Mouse (Mus musculus) forebrain, embryonic 10.5 days (tissue): Measurements from ENCODE around the gene Eml2. TPM values are rescaled to one million over a fixed set of nuclear protein-coding genes. Genes with fewer than 3 reads are reported as not detected.

Experiments used
- DNase-seq: peaks from one replicate; pipeline ENCODE4 v3.0.0-alpha.2; 2017; ENCODE audit warnings: low spot score; ENCODE audit errors: extremely low spot score
- H3K27ac ChIP-seq: fragments of 300-500 bp; sonication (generic); 2 replicates; pipeline ENCODE4 v1.5.1; 2016; ENCODE audit warnings: mild to moderate bottlenecking
- H3K27me3 ChIP-seq: fragments of 300-500 bp; sonication (generic); 2 replicates; pipeline ENCODE4 v1.6.1; 2016; ENCODE audit warnings: mild to moderate bottlenecking; ENCODE audit not compliant: poor library complexity, severe bottlenecking
- H3K36me3 ChIP-seq: fragments of 300-500 bp; sonication (generic); replicated peaks from 2 replicates; pipeline ENCODE4 v1.6.1; 2016; ENCODE audit warnings: mild to moderate bottlenecking, moderate library complexity
- H3K4me1 ChIP-seq: fragments of 300-500 bp; sonication (generic); 2 replicates; pipeline ENCODE4 v1.6.1; 2016
- H3K4me3 ChIP-seq: fragments of 300-500 bp; sonication (generic); 2 replicates; pipeline ENCODE4 v1.5.1; 2016; ENCODE audit warnings: mild to moderate bottlenecking, moderate library complexity
- H3K9me3 ChIP-seq: fragments of 300-500 bp; sonication (generic); 2 replicates; pipeline ENCODE4 v1.6.1; 2016; ENCODE audit warnings: mild to moderate bottlenecking, moderate library complexity
- WGBS: fragments of 180-500 bp; shearing (Covaris S2); methylation state at CpG from one replicate; pipeline ENCODE4 v1.1.7; 2016; 5-methylcytosine and 5-hydroxymethylcytosine counted together
- polyA plus RNA-seq: library from polyadenylated mRNA; unstranded; fragments of >200 nt; fragmentation: Nextera tagmentation; extraction: Ambion mirVana; gene quantifications from 2 replicates; pipeline ENCODE4 v1.2.1, GENCODE M21; 2016

The Eml2 gene
- polyA plus RNA-seq, 1 experiment from 2014 or later, result 6.4 TPM

DNA sequence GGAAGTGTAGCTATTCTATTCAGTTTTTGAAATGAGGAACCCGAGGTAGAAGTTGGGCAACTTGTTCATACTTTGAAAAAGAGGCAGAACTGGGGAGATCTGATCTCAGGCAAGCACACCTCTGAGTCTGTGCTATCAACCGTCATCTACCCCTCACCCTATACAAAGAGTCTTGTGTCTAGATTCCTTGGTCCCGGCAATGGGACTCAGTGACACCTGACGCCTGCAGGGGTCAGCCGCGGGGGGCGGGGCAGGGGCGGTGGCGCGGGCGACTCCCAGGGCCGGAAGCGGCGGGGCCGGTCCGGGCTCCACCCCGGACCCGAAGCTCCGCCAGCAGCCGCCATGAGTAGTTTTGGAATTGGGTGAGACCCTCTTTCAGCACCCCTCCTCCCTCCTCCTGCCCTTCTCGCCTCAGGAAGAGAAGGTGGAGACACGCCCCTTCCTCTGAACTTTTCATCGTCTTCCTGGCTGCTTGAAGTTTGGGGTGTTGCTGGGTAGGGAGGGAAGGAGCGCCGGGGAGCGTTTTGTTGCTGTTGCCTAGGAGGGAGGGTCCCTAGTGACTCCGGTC is 4.7 kb downstream of the Eml2 start:
- WGBS, result under 1% methylated on average over 27 of the region's 27 CpGs
- H3K4me1 ChIP-seq, result peaks cover 65% of the 10 kb centered on the region
- peaks cover 51% of the 10 kb centered on the region for H3K27me3 ChIP-seq
- H3K27ac ChIP-seq, result peak overlapping the region; percentile 77
- peaks cover 17% of the 10 kb centered on the region for H3K36me3 ChIP-seq
- no peaks in the 10 kb centered on the region for H3K9me3 ChIP-seq
- peak; percentile 62 for DNase-seq
- H3K4me3 ChIP-seq, result peak overlapping the region; percentile 62

DNA sequence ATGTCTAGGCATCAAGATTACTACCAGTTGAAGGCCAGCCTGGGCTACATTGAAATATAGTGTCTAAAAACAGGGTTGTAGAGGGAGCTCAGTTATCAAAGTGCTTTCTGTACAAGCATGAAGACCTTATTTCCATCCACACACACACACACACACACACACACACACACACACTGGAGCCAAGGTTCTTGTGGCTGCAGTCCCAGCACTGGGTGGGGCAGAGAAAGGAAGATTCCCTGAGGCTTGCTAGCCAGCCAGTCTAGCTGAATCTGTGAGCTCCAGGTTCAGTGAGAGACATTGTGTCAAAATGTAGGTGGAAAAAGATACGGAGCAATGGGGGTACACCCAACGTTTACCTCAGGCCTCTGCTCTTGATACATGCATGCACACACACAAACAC is 8.0 kb downstream of the Eml2 start:
- Histone ChIP-seq H3K27me3 (peaks cover 18% of the 10 kb centered on the region), H3K4me3 (no peak overlapping the region), H3K27ac (peak overlapping the region; percentile 70; the same call in 1 of the 2 replicates), H3K36me3 (peaks cover 40% of the 10 kb centered on the region), H3K9me3 (no peaks in the 10 kb centered on the region), H3K4me1 (peaks cover 41% of the 10 kb centered on the region)
- no peak for DNase-seq
- WGBS, result 90% methylated on average over 2 of the region's 2 CpGs

DNA sequence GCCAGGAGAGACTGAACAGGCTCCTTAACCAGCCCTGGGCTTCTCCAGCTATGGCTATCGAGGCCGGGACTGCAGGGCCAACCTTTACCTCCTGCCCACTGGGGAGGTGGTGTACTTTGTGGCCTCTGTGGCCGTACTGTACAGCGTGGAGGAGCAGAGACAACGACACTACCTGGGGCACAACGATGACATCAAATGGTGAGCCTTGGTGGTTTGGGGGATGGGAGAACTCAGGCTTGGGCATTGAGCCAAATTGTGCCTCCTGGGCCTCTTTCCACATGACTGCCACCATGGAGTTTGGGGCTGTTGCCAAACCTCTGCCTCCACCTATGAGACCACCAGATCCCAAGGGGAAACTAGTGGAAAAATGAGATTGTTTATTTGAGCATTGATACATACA is 8.5 kb downstream of the Eml2 start:
- no peaks in the 10 kb centered on the region for H3K9me3 ChIP-seq
- H3K27ac ChIP-seq, result peak overlapping the region; percentile 70; the same call in 1 of the 2 replicates
- H3K27me3 ChIP-seq, result peaks cover 13% of the 10 kb centered on the region
- 89% methylated on average over 6 of the region's 6 CpGs for WGBS
- peaks cover 36% of the 10 kb centered on the region for H3K4me1 ChIP-seq
- H3K4me3 ChIP-seq, result 0 out of 2 replicates have a peak overlapping the region, but pooled peaks have one; percentile 5
- peaks cover 41% of the 10 kb centered on the region for H3K36me3 ChIP-seq
- DNase-seq, result no peak

DNA sequence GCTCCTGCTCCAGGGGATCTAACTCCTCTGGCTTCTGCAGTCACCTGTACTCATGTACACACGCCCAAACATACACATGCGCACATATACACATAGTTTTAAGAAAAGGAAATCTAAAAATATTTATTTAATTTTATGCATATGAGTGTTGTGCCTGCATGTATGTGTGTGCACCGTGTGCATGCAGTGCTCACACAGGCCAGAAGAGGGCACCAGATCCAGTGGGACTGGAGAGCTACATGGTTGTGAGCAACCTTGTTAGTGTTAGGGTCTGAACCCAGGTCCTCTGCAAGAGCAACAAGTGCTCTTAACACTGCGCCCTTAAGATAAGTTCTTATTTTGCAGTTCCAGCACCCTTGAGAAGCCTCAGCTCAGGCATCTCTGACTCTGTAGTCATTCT is 18.5 kb downstream of the Eml2 start:
- Histone ChIP-seq H3K36me3 (peaks cover 81% of the 10 kb centered on the region), H3K27me3 (no peaks in the 10 kb centered on the region)

DNA sequence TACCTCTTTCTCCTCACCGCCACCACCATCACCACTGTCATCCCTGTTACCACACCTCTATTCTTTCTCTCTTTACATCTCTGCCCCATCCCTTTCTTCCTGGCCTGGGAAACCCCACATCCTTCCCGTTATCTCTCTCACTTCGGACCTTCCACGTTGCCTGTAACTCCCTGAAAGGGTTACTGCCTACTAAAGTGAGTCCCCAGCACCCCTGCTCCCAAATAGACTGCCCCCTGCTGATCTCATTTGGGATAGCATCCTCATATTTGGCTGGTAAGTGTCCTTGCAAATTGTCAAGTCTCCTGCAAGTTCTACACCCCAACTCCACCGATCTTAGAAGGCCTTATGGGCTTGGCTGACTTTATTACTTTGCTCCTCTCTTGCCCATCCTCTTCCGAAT is 20.5 kb downstream of the Eml2 start:
- 0 out of 2 replicates have a peak, but pooled peaks cover 2% of the 10 kb centered on the region for H3K4me1 ChIP-seq
- no peaks in the 10 kb centered on the region for H3K27me3 ChIP-seq
- peaks cover 80% of the 10 kb centered on the region for H3K36me3 ChIP-seq
- DNase-seq, result no peak
- no peak overlapping the region for H3K4me3 ChIP-seq
- WGBS, result 67% methylated on average over 6 of the region's 6 CpGs
- H3K9me3 ChIP-seq, result peaks cover 6% of the 10 kb centered on the region; the same call in 1 of the 2 replicates
- no peak overlapping the region for H3K27ac ChIP-seq

More for the DNA sequence above, 18.5 kb downstream of the Eml2 start:
- no peak overlapping the region for H3K27ac ChIP-seq
- peaks cover 11% of the 10 kb centered on the region for H3K9me3 ChIP-seq
- H3K4me3 ChIP-seq, result no peak overlapping the region
- WGBS, result 94% methylated on average over 4 of the region's 4 CpGs
- no peaks in the 10 kb centered on the region for H3K4me1 ChIP-seq
- DNase-seq, result no peak

DNA sequence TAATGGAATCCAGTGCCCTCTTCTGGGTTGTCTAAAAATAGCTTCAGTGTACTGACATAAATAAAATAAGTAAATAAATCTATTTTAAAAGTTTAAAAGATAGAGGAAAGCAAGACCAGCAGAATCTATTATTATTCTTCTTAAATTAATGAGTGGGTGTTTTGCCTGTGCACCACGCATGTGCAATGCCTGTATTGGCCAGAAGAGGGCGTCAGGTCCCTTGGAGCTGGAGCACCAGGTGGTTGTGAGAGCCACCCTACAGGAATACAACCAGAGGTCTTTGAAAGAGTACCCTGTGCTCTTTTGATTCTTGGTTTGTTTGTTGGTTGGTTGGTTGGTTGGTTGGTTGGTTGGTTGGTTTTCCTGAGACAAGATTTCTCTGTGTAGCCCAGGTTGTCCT is 21.8 kb downstream of the Eml2 start:
- Histone ChIP-seq H3K4me3 (no peak overlapping the region), H3K9me3 (peaks cover 6% of the 10 kb centered on the region; the same call in 1 of the 2 replicates), H3K36me3 (peaks cover 77% of the 10 kb centered on the region), H3K27ac (no peak overlapping the region), H3K4me1 (0 out of 2 replicates have a peak, but pooled peaks cover 7% of the 10 kb centered on the region), H3K27me3 (no peaks in the 10 kb centered on the region)
- 36% methylated on average over 2 of the region's 2 CpGs for WGBS
- DNase-seq, result no peak

DNA sequence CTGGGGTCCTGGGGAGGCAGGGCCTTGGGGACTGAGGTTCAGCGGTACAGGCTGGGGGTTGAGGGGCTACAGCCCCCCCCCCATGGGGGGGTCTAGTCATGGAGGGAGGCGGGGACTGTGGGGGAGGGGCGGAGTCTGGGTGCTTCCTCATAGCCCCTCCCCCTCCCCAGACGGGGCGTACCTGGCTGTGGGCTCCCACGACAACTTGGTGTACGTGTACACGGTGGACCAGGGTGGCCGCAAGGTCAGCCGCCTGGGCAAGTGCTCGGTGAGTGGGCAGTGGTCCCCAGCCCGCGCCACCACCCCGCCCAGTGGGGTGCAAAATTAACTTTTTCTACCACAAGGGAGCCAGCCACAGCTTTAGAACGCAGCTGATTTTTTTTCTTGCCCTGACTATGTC is 25.4 kb downstream of the Eml2 start:
- H3K27me3 ChIP-seq, result no peaks in the 10 kb centered on the region
- peaks cover 69% of the 10 kb centered on the region for H3K36me3 ChIP-seq
- no peak overlapping the region for H3K27ac ChIP-seq
- 71% methylated on average over 15 of the region's 15 CpGs for WGBS
- H3K4me3 ChIP-seq, result no peak overlapping the region
- DNase-seq, result no peak
- H3K9me3 ChIP-seq, result no peaks in the 10 kb centered on the region
- H3K4me1 ChIP-seq, result 0 out of 2 replicates have a peak, but pooled peaks cover 7% of the 10 kb centered on the region

DNA sequence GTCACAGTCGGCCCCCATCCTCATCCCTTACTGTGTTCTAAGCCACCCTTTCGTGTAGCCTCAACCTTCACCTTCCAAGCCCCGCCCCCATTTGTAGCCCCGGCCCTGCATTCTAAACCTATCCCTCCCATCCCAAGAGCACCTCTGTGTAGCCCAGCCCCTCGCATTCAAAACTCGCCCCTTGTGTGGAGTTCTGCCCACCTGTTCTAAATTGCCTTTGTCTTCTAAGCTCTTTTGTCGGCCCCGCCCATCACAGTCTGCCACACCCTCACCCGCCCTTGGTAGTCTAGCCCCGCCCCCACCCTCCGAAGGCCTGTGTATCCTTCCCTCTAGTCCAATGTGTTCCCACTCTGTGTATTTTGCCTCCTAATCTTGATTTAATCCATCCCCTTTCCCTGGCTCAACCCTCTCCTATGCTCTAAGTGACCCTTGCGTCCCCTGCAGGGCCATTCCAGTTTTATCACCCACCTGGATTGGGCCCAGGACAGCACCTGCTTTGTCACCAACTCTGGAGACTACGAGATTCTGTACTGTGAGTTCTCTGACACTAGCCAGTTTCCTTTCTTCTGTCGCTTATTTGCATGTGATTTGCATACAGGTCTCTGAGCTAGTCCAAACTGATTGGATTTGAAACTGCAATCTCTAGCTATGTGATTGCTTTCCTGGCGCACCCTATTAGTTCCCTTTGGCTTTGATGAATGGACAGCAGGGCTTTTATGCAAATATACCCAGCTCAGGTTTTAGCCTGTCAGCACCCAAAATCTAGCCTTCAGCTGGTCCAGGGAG is 26.0 kb downstream of the Eml2 start:
- 62% methylated on average over 15 of the region's 15 CpGs for WGBS
- H3K36me3 ChIP-seq, result peaks cover 63% of the 10 kb centered on the region
- no peak for DNase-seq
- H3K27me3 ChIP-seq, result no peaks in the 10 kb centered on the region
- H3K27ac ChIP-seq, result no peak overlapping the region
- no peak overlapping the region for H3K4me3 ChIP-seq
- no peaks in the 10 kb centered on the region for H3K9me3 ChIP-seq
- H3K4me1 ChIP-seq, result 0 out of 2 replicates have a peak, but pooled peaks cover 7% of the 10 kb centered on the region

DNA sequence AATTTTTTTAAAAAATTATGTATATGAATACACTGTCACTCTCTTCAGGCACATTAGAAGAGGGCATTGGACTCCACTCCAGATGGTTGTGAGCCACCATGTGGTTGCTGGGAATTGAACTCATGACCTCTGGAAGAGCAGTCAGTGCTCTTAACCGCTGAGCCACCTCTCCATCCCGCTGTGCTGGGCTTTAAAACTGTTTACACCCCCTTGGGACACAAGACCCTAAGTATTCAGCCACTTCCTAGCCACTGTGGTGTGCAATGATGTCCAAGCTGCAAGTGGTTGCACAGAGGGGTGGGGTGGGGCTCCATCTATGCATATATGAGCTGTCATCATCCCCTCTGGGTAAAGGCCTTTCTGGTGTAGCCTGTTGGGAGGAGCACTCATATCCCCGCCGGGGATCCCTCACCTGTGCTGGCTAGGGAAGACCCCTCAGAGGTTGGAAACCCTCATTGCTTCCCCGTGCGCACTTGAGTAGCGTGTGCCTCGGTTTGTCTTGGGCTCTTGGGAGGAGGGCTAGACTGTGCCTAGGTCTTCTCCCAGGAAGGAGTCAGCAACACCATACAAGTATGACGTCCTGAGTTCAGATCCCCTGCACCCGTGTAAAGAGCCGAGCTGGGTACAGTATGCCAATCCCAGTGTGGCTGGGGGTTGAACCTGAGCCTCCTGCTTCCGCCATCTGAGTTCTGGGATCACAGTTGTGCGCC is 32.1 kb downstream of the Eml2 start:
- Histone ChIP-seq H3K4me1 (peaks cover 17% of the 10 kb centered on the region), H3K27me3 (peaks cover 15% of the 10 kb centered on the region), H3K27ac (no peak overlapping the region), H3K36me3 (peaks cover 25% of the 10 kb centered on the region), H3K4me3 (no peak overlapping the region), H3K9me3 (0 out of 2 replicates have a peak, but pooled peaks cover 4% of the 10 kb centered on the region)
- DNase-seq, result no peak
- 80% methylated on average over 13 of the region's 13 CpGs for WGBS

DNA sequence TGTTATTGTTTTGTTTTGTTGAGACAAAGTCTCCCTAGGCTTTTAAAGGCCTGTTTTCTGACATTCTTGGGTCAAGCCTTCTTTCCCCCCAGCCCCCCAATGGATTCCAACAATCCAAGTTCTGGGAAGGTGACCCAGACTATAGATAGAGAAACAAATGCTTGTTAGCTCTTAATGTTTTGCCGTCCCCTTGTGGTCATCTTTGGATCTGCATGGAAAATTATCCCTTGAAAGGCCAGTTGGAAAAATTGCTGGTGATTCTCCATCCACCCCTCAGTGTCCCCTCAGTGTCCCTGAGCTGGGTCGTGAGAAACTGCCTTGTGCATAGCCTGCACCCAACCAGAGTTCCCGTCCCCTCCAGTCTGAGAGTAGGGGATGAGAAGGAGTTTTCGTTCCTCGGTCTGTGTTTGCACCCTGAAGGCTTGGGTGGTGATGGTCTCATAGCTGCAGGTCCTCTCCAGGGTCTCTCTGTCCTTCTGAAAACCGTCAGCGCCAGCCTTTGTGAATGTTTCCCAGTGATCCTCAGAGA is 32.8 kb downstream of the Eml2 start:
- peak; percentile 25 for DNase-seq
- 0 out of 2 replicates have a peak, but pooled peaks cover 4% of the 10 kb centered on the region for H3K9me3 ChIP-seq
- peaks cover 17% of the 10 kb centered on the region for H3K4me1 ChIP-seq
- peaks cover 22% of the 10 kb centered on the region for H3K27me3 ChIP-seq
- 52% methylated on average over 7 of the region's 7 CpGs for WGBS
- no peak overlapping the region for H3K27ac ChIP-seq
- H3K36me3 ChIP-seq, result peaks cover 21% of the 10 kb centered on the region
- H3K4me3 ChIP-seq, result no peak overlapping the region

DNA sequence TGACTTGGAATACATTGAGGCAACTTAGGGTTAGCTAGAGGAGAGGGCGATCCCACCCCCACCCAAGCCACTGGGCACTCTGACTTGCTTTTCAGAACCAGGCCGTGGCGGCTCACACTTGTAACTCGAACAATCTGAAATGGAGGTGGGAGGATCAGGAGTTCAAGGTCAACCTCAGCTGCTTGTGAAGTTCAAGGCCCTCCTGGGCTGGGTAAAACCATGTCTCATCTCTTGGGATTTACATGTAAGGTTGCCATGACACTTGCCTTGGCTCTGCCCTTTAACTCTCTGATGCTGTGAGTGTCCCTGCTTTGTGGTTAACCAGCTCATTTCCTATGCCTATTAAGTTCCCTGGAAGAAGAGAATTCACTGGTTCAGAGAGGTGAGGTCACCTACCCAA is 33.3 kb downstream of the Eml2 start:
- 83% methylated on average over 4 of the region's 4 CpGs for WGBS

DNA sequence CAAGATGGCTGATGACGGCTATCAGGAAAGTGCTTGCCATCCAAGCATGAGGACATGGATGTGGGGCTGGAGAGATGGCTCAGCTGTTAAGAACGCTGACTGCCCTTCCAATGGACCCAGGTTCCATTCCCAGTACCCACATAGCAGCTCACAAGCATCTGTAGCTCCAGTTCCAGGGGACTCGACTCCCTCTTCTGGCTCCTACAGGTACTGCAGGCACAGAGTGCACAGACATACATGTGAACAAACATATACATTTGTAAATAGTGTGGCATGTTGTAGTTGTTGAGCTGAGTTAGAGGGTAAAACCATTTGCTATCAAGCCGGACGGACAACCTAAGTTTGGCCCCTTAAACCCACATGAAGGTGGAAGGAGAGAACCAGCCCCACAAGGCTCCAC is 33.8 kb downstream of the Eml2 start:
- no peak overlapping the region for H3K27ac ChIP-seq
- no peak overlapping the region for H3K4me3 ChIP-seq
- peaks cover 30% of the 10 kb centered on the region for H3K27me3 ChIP-seq
- 0 out of 2 replicates have a peak, but pooled peaks cover 4% of the 10 kb centered on the region for H3K9me3 ChIP-seq
- DNase-seq, result no peak
- WGBS, result 90% methylated on average over 5 of the region's 5 CpGs
- peaks cover 25% of the 10 kb centered on the region for H3K4me1 ChIP-seq
- peaks cover 11% of the 10 kb centered on the region for H3K36me3 ChIP-seq

More for the DNA sequence above, 33.3 kb downstream of the Eml2 start:
- Histone ChIP-seq H3K27me3 (peaks cover 27% of the 10 kb centered on the region), H3K4me1 (peaks cover 21% of the 10 kb centered on the region), H3K27ac (no peak overlapping the region), H3K9me3 (0 out of 2 replicates have a peak, but pooled peaks cover 4% of the 10 kb centered on the region), H3K4me3 (no peak overlapping the region), H3K36me3 (peaks cover 16% of the 10 kb centered on the region)
- DNase-seq, result no peak
